Mouse (Mus musculus): ENCODE results near the gene Htr3a. TPM values are rescaled to one million over a fixed set of nuclear protein-coding genes. Genes with fewer than 3 reads are reported as not detected.
A peak's percentile ranks its signal among the peaks of the same experiment; 100 is the strongest.

The Htr3a gene
- total RNA-seq (2021), result 3.1 and 8.4 TPM in 2 replicates
- long read RNA-seq, experiment 1, partial matches to known transcripts, result 0 of 4 reads
- long read RNA-seq, experiment 1, other reads (novel, unspliced or antisense), result 0 of 4 reads
- long read RNA-seq, experiment 2, partial matches to known transcripts, result 0 of 3 reads
- long read RNA-seq, experiment 2, other reads (novel, unspliced or antisense), result 1 of 3 reads

- peak; percentile 83 for DNase-seq
Measured at GRCm38 (mm10) chr9:48910885-48911537, at the start of gene Htr3a. TSS of gene Htr3a (minus strand) at chr9:48911099.

GRCm38 (mm10) chr9:48947565-48947964, 36.7 kb upstream of the Htr3a start:
- DNase-seq, result no peak

GRCm38 (mm10) chr9:48942349-48942748, 31.4 kb upstream of the Htr3a start:
- no peak for DNase-seq

GRCm38 (mm10) chr9:48929436-48929835, 18.5 kb upstream of the Htr3a start:
- DNase-seq, result no peak

GRCm38 (mm10) chr9:48928781-48929180, 17.9 kb upstream of the Htr3a start:
- DNase-seq, result no peak

- DNase-seq, result peak; percentile 40
Measured at GRCm38 (mm10) chr9:48916011-48916788, 5.3 kb upstream of the Htr3a start.

- peak; percentile 19 for DNase-seq
Measured at GRCm38 (mm10) chr9:48904421-48904820, 6.5 kb downstream of the Htr3a start.

- DNase-seq, result peak; percentile 40
Measured at GRCm38 (mm10) chr9:48903766-48904165, 7.1 kb downstream of the Htr3a start.

GRCm38 (mm10) chr9:48898551-48898950, 12.3 kb downstream of the Htr3a start:
- peak; percentile 70 for DNase-seq

GRCm38 (mm10) chr9:48895819-48896536, 14.9 kb downstream of the Htr3a start:
- no peak for DNase-seq

GRCm38 (mm10) chr9:48894755-48895154, 16.1 kb downstream of the Htr3a start:
- no peak for DNase-seq

- peak; percentile 81 for DNase-seq
Measured at GRCm38 (mm10) chr9:48893986-48894385, 16.9 kb downstream of the Htr3a start.

- no peak for DNase-seq
Measured at GRCm38 (mm10) chr9:48889093-48889492, 21.8 kb downstream of the Htr3a start.

GRCm38 (mm10) chr9:48872896-48873295, 38.0 kb downstream of the Htr3a start:
- no peak for DNase-seq

- DNase-seq, result no peak
Measured at GRCm38 (mm10) chr9:48866523-48867121, 44.3 kb downstream of the Htr3a start.

GRCm38 (mm10) chr9:48865235-48865634, 45.7 kb downstream of the Htr3a start:
- DNase-seq, result no peak

- DNase-seq, result no peak
Measured at GRCm38 (mm10) chr9:48861481-48861880, 49.4 kb downstream of the Htr3a start.

- DNase-seq, result peak; percentile 84
Measured at GRCm38 (mm10) chr9:48860526-48860845, 50.4 kb downstream of the Htr3a start.

GRCm38 (mm10) chr9:48859828-48860525, 50.9 kb downstream of the Htr3a start:
- DNase-seq, result no peak

- DNase-seq, result peak; percentile 59
Measured at GRCm38 (mm10) chr9:48857944-48858343, 53.0 kb downstream of the Htr3a start.

GRCm38 (mm10) chr9:48856240-48856639, 54.7 kb downstream of the Htr3a start:
- DNase-seq, result no peak

GRCm38 (mm10) chr9:48849531-48849930, 61.4 kb downstream of the Htr3a start:
- no peak for DNase-seq

Data from adrenal gland, postnatal 14 days (tissue).